Mouse (Mus musculus) heart, embryonic 16.5 days (tissue): ENCODE results near the gene Slc16a10. TPM values are rescaled to one million over a fixed set of nuclear protein-coding genes. Genes with fewer than 3 reads are reported as not detected.

Source experiments
- ATAC-seq: fragments of 200-750 bp; cut with Nextera tagmentation; replicated peaks from 2 replicates; pipeline ENCODE4 v1.8.0; 2017; ENCODE audit warnings: moderate number of reproducible peaks; ENCODE audit not compliant: insufficient read depth, low FRiP score; ENCODE audit errors: extremely low read depth
- H3K27ac ChIP-seq: fragments of 300-500 bp; sonication (generic); 2 replicates; pipeline ENCODE4 v1.5.1; 2014; ENCODE audit warnings: mild to moderate bottlenecking, low read length, control low read depth, moderate library complexity
- H3K27me3 ChIP-seq: fragments of 300-500 bp; sonication (generic); 2 replicates; pipeline ENCODE4 v1.6.1; 2014; ENCODE audit warnings: low read length, mixed read lengths; ENCODE audit not compliant: control insufficient read depth, insufficient read depth
- H3K36me3 ChIP-seq: fragments of 300-500 bp; sonication (generic); 2 replicates; pipeline ENCODE4 v1.6.1; 2014; ENCODE audit not compliant: control insufficient read depth, insufficient read depth
- H3K4me1 ChIP-seq: fragments of 300-500 bp; sonication (generic); 2 replicates; pipeline ENCODE4 v1.6.1; 2014; ENCODE audit warnings: low read length, mixed read lengths; ENCODE audit not compliant: control insufficient read depth, insufficient read depth
- H3K4me2 ChIP-seq: fragments of 300-500 bp; sonication (generic); 2 replicates; pipeline ENCODE4 v1.6.1; 2014; ENCODE audit warnings: low read depth, mild to moderate bottlenecking, control low read depth, low read length
- H3K4me3 ChIP-seq: fragments of 300-500 bp; sonication (generic); 2 replicates; pipeline ENCODE4 v1.5.1; 2014; ENCODE audit warnings: mild to moderate bottlenecking, control low read depth, low read length
- H3K9ac ChIP-seq: fragments of 300-500 bp; sonication (generic); 2 replicates; pipeline ENCODE4 v1.6.1; 2014; ENCODE audit warnings: low read length, control low read depth
- H3K9me3 ChIP-seq: fragments of 300-500 bp; sonication (generic); replicated peaks from 2 replicates; pipeline ENCODE4 v1.6.1; 2016; ENCODE audit warnings: low read length; ENCODE audit not compliant: control insufficient read depth
- WGBS: fragments of 180-500 bp; shearing (Covaris S2); extraction: QIAGEN DNeasy Blood & Tissue Kit; methylation state at CpG from one replicate; pipeline ENCODE4 v1.1.7; 2014; 5-methylcytosine and 5-hydroxymethylcytosine counted together
- polyA plus RNA-seq: library from polyadenylated mRNA; unstranded; fragments of >200 nt; fragmentation: Nextera tagmentation; extraction: Ambion mirVana; gene quantifications from 2 replicates; pipeline ENCODE4 v1.2.1, GENCODE M21; 2015

Gene Slc16a10
- polyA plus RNA-seq, 1 experiment from 2014 or later: 23.3 TPM

DNA sequence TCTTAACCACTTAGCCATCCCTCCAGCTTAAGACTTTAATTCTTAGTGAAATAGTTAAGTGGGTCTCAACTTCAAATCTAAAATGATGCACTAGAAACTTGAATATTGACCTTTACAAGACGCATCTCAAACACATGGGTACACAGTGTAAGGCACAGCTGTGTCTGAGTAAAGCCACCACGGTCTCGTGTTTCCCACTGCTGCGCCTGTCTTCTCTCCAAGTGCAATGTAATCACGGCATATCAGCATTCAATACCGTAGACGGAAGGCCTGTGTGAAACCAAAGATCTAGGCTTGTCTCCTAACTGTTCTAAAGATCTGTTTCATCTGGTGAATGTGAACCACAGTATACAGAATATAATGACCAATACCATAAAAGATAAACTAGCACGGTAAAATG lies 33.1 kb downstream of the Slc16a10 start:
- no peak for ATAC-seq
- Histone ChIP-seq H3K4me2 (no peak overlapping the region), H3K27me3 (no peaks in the 10 kb centered on the region), H3K9me3 (no peaks in the 10 kb centered on the region), H3K4me1 (0 out of 2 replicates have a peak, but pooled peaks cover 5% of the 10 kb centered on the region), H3K36me3 (no peaks in the 10 kb centered on the region), H3K27ac (no peak overlapping the region), H3K4me3 (no peak overlapping the region), H3K9ac (no peak overlapping the region)
- whole genome bisulfite sequencing: 76% methylated on average over 8 of the region's 8 CpGs

DNA sequence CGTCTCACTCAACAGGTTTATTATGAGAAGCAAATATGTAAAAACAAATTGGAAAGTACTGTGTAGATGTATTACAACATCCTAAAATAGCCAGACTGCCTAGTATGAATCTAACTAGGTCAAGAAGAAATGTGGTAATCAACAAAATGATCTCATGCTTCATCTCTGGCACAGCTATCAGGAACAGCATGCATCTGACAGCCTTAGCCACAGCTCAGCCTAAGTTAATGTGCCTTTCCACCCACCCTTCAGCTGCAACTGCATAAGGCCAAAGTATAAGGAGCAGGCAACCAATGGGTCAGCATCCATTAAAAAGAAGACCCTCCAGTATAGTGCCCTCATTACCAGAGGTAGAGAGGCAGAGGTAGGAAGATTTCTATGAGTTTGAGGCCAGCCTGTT lies 34.1 kb downstream of the Slc16a10 start:
- H3K9ac ChIP-seq: no peak overlapping the region
- H3K36me3 ChIP-seq: no peaks in the 10 kb centered on the region
- no peak overlapping the region for H3K4me2 ChIP-seq
- no peak overlapping the region for H3K4me3 ChIP-seq
- H3K9me3 ChIP-seq: no peaks in the 10 kb centered on the region
- H3K27ac ChIP-seq: no peak overlapping the region
- ATAC-seq: no peak
- 77% methylated on average over 1 of the region's 1 CpGs for WGBS
- no peaks in the 10 kb centered on the region for H3K27me3 ChIP-seq
- H3K4me1 ChIP-seq: 0 out of 2 replicates have a peak, but pooled peaks cover 2% of the 10 kb centered on the region

DNA sequence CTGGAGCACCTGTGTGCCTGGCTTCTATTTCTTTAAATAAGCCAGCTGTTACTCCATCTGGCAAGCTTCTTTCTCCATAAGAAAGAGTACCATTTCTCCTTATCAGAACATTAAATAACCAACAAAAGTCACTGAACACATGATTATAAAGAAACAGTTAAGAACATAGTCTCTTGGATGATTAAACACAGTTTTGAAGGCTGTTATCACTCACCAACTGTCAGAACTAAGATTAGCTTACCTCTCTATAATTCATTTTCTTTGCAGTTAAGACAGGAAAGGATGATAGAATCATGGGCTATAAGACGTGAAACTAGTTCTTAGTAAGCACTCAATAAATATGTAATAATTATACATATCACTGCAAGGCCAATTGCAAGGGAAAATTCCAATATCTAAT lies 36.9 kb downstream of the Slc16a10 start:
- Histone ChIP-seq H3K27ac (no peak overlapping the region), H3K27me3 (no peaks in the 10 kb centered on the region), H3K9ac (no peak overlapping the region), H3K4me3 (no peak overlapping the region), H3K4me2 (no peak overlapping the region), H3K4me1 (no peaks in the 10 kb centered on the region), H3K36me3 (no peaks in the 10 kb centered on the region), H3K9me3 (no peaks in the 10 kb centered on the region)
- 81% methylated on average over 1 of the region's 1 CpGs for WGBS
- no peak for ATAC-seq

DNA sequence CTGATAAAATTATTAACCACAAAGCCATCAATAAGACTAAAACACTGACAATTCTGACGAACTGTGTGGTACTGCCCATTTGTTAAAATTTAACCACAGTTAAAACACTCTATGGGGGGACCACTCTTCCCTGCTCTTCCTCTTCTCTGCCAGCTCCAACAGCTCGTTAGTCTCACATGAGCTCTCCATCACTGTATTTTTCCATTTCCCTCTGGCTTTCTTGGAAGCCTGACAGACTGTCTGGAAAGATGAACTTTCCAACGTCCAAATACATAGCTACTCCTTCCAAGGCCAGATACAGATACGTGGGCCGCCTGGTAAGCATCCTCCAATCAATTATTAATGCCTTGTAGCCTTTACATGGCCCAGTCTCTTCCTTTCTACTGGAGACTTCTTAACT lies 38.3 kb downstream of the Slc16a10 start:
- WGBS: 52% methylated on average over 5 of the region's 5 CpGs

DNA sequence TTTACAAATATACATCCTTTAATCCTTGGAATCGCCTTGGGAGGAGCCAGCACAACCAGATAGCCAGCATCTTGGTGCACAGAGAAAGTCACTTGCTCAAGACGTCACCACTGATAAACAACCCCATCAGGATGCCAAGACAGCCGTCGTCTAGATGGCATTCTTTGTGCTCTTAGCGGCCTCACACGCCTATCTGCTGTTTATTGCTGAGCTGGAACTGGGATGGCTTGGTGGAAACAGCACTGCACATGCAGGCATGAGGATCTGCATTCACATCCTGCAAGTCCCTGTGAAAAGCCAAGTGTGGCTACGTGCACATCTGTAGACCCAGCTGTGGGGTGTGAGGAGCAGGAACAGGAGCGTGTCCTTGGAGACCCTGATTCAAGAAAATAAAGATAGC lies 39.1 kb downstream of the Slc16a10 start:
- 54% methylated on average over 8 of the region's 8 CpGs for WGBS
- no peak overlapping the region for H3K4me3 ChIP-seq
- no peaks in the 10 kb centered on the region for H3K9me3 ChIP-seq

More for the DNA sequence above, 38.3 kb downstream of the Slc16a10 start:
- Histone ChIP-seq H3K4me3 (no peak overlapping the region), H3K27ac (no peak overlapping the region), H3K4me1 (no peaks in the 10 kb centered on the region), H3K27me3 (no peaks in the 10 kb centered on the region), H3K9ac (no peak overlapping the region), H3K36me3 (no peaks in the 10 kb centered on the region), H3K9me3 (no peaks in the 10 kb centered on the region), H3K4me2 (no peak overlapping the region)
- ATAC-seq: no peak

DNA sequence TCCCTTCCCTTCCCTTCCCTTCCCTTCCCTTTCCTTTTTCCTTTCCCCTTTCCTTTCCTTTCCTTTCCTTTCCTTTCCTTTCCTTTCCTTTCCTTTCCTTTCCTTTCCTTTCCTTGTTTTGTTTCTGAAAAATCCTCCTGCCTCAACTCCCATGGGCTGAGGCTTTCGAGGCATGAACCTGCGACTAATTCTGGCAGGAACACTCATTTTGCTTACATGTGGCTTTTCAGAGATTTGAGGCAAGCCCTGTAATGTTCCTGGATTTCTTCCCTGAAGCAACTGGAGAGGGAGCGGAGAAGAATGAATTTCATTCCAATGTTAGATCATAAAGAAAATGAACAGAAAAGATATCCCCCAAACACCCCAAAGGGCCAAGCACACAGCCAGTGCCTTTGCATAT lies 39.9 kb downstream of the Slc16a10 start:
- no peak overlapping the region for H3K9ac ChIP-seq
- 71% methylated on average over 3 of the region's 3 CpGs for WGBS
- no peaks in the 10 kb centered on the region for H3K4me1 ChIP-seq
- H3K9me3 ChIP-seq: no peaks in the 10 kb centered on the region
- no peak for ATAC-seq
- no peaks in the 10 kb centered on the region for H3K36me3 ChIP-seq
- H3K4me2 ChIP-seq: no peak overlapping the region
- H3K4me3 ChIP-seq: no peak overlapping the region
- no peak overlapping the region for H3K27ac ChIP-seq
- no peaks in the 10 kb centered on the region for H3K27me3 ChIP-seq

More for the DNA sequence above, 39.1 kb downstream of the Slc16a10 start:
- Histone ChIP-seq H3K9ac (no peak overlapping the region), H3K27ac (no peak overlapping the region), H3K27me3 (no peaks in the 10 kb centered on the region), H3K4me1 (no peaks in the 10 kb centered on the region), H3K36me3 (no peaks in the 10 kb centered on the region), H3K4me2 (no peak overlapping the region)
- no peak for ATAC-seq

DNA sequence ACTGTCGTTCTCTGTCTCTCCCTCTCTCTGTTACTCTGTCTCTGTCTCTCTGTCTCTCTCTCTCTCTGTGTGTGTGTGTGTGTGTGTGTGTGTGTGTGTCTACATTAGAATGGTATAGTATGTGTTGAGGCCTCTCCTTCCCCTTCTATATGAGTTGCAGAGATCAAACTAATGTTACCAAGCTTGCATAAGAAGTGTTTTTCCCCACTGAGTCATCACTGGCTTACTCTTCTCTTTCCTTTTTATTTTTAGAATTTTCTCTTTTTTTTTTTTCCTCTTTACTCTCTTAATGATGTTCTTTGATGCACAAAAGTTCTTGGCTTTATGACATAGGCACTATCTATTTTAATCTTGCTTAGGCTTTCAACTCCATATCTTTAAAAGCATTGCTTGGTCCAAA lies 43.6 kb downstream of the Slc16a10 start:
- 66% methylated on average over 1 of the region's 1 CpGs for WGBS
- no peak for ATAC-seq

DNA sequence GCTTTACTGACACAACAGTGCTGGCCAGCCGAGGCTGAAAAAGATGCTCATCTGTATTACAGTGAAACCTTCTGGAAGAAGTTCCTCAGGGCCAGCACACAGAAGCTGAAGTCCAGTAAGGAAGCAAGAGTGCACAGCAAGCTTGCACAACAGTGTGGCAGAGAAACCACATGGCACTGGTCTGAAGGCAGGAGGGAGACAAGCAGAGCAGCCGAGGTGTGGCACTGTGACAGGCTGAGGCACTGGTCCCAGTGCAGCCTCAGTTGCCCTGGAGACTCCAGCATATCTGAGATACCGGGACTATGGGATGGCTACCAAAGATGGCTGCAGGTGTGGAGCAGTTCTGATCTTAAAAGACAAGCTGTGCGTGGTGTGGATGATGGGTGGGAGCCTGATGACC lies 44.5 kb downstream of the Slc16a10 start:
- H3K9ac ChIP-seq: no peak overlapping the region
- H3K4me3 ChIP-seq: no peak overlapping the region
- peaks cover 5% of the 10 kb centered on the region for H3K4me1 ChIP-seq
- H3K36me3 ChIP-seq: no peaks in the 10 kb centered on the region
- no peak overlapping the region for H3K27ac ChIP-seq
- H3K9me3 ChIP-seq: peaks cover 4% of the 10 kb centered on the region
- no peak for ATAC-seq
- H3K4me2 ChIP-seq: no peak overlapping the region
- no peaks in the 10 kb centered on the region for H3K27me3 ChIP-seq
- WGBS: 56% methylated on average over 4 of the region's 4 CpGs

More for the DNA sequence above, 43.6 kb downstream of the Slc16a10 start:
- Histone ChIP-seq H3K9ac (no peak overlapping the region), H3K27ac (no peak overlapping the region), H3K4me3 (no peak overlapping the region), H3K36me3 (no peaks in the 10 kb centered on the region), H3K9me3 (no peaks in the 10 kb centered on the region), H3K4me1 (peaks cover 5% of the 10 kb centered on the region), H3K4me2 (no peak overlapping the region), H3K27me3 (no peaks in the 10 kb centered on the region)

DNA sequence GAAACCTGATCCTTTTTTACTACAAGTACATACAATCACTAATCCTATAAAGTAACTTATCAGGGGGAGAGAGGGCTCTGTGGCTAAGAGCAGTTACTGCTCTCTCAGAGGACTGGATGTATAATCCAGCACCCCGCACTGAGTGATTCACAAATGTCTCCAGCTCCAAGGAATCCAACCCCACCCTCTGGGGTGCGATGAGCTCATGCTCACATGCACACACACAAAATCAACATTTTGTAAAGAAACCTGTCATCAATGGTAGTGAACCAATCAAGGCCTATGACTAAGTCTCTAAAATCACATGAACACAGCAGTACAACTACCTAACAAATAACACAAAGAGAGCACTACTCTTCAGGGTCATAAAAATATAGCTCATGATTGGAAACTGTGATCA lies 47.3 kb downstream of the Slc16a10 start:
- no peak for ATAC-seq
- Histone ChIP-seq H3K27ac (no peak overlapping the region), H3K9ac (no peak overlapping the region), H3K36me3 (no peaks in the 10 kb centered on the region), H3K9me3 (peaks cover 4% of the 10 kb centered on the region), H3K4me1 (peaks cover 25% of the 10 kb centered on the region), H3K27me3 (no peaks in the 10 kb centered on the region), H3K4me3 (no peak overlapping the region), H3K4me2 (no peak overlapping the region)
- WGBS: 61% methylated on average over 2 of the region's 2 CpGs

DNA sequence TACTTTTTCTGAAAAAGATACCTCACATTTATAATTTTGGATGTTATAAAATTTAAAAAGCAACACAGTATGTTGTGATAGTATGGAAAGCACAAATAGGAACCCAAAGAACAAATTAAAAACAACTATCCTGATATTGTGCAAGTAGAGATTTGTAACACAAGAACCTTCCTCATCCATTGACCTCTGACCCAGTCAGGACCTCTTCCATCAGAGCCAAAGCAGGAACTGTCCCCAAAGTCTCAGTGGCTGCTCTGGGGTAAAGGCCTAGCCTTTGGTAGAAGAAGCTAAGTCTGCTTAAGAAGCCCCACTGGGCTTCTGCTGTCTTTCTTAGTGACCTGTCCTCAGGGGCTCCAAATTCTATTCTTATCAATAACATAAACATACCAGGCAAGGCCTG lies 48.5 kb downstream of the Slc16a10 start:
- Histone ChIP-seq H3K27me3 (no peaks in the 10 kb centered on the region), H3K9me3 (peaks cover 4% of the 10 kb centered on the region), H3K4me2 (no peak overlapping the region), H3K9ac (no peak overlapping the region), H3K36me3 (no peaks in the 10 kb centered on the region), H3K27ac (no peak overlapping the region), H3K4me3 (no peak overlapping the region), H3K4me1 (peaks cover 30% of the 10 kb centered on the region)
- no peak for ATAC-seq
